Mouse (Mus musculus) forebrain, embryonic 16.5 days (tissue): Measurements from ENCODE around the gene 4933428G20Rik. TPM values are rescaled to one million over a fixed set of nuclear protein-coding genes. Genes with fewer than 3 reads are reported as not detected.

Experiments
- ATAC-seq: fragments of 200-750 bp; cut with Nextera tagmentation; 2 replicates; pipeline ENCODE4 v1.8.0; 2017; ENCODE audit warnings: mild to moderate bottlenecking, moderate library complexity
- H3K27ac ChIP-seq: fragments of 300-500 bp; sonication (generic); 2 replicates; pipeline ENCODE4 v1.5.1; 2014; ENCODE audit warnings: low read length, control low read depth
- H3K27me3 ChIP-seq: fragments of 300-500 bp; sonication (generic); replicated peaks from 2 replicates; pipeline ENCODE4 v1.6.1; 2014; ENCODE audit warnings: low read length; ENCODE audit not compliant: control insufficient read depth, insufficient read depth
- H3K36me3 ChIP-seq: fragments of 300-500 bp; sonication (generic); 2 replicates; pipeline ENCODE4 v1.6.1; 2014; ENCODE audit not compliant: control insufficient read depth, insufficient read depth
- H3K4me1 ChIP-seq: fragments of 300-500 bp; sonication (generic); replicated peaks from 2 replicates; pipeline ENCODE4 v1.6.1; 2014; ENCODE audit warnings: low read length; ENCODE audit not compliant: control insufficient read depth, insufficient read depth
- H3K4me2 ChIP-seq: fragments of 300-500 bp; sonication (generic); 2 replicates; pipeline ENCODE4 v1.6.1; 2014; ENCODE audit warnings: mild to moderate bottlenecking, low read length, control low read depth
- H3K4me3 ChIP-seq: fragments of 300-500 bp; sonication (generic); replicated peaks from 2 replicates; pipeline ENCODE4 v1.5.1; 2014; ENCODE audit warnings: mild to moderate bottlenecking, low read length, control low read depth
- H3K9ac ChIP-seq: fragments of 300-500 bp; sonication (generic); replicated peaks from 2 replicates; pipeline ENCODE4 v1.6.1; 2014; ENCODE audit warnings: low read depth, low read length, control low read depth
- H3K9me3 ChIP-seq: fragments of 300-500 bp; sonication (generic); 2 replicates; pipeline ENCODE4 v1.6.1; 2016; ENCODE audit warnings: low read length; ENCODE audit not compliant: control insufficient read depth
- WGBS: fragments of 180-500 bp; shearing (Covaris S2); extraction: QIAGEN DNeasy Blood & Tissue Kit; methylation state at CpG from one replicate; pipeline ENCODE4 v1.1.7; 2014; 5-methylcytosine and 5-hydroxymethylcytosine counted together
- polyA plus RNA-seq: library from polyadenylated mRNA; unstranded; fragments of >200 nt; fragmentation: Nextera tagmentation; extraction: Ambion mirVana; gene quantifications from 2 replicates; pipeline ENCODE4 v1.2.1, GENCODE M21; 2015

4933428G20Rik gene
- polyA plus RNA-seq, 1 experiment from 2014 or later = 1.2 TPM

DNA sequence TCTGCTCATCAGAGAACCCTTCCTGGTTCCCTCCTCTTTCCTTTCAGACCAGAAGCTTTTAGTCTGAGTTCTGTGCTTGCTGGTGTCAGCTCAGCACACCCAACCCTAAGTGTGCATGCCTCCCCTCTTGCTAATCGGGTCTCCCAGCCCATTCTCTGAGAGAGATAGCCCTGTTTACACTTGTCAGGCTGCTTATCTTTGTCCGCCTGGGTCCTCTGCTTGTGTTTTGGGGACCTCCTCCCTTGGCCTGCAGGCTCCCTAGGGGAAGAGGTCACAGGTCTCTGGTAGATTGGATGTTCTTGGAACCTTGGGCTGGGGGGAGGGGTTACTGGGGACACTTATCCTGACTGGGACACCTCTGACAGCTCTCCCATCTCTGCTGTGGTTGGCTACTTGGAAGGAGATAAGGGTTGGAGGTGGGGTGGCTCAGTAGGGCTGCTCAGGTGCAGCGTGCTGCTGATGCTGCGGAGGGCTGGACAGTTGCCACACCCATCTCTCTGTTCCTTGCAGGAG is 54.1 kb downstream of the 4933428G20Rik start:
- ATAC-seq = no peak
- Histone ChIP-seq H3K36me3 (no peaks in the 10 kb centered on the region), H3K27ac (no peak overlapping the region), H3K27me3 (peaks cover under 1% of the 10 kb centered on the region; the same call in 1 of the 2 replicates), H3K4me1 (peaks cover 23% of the 10 kb centered on the region), H3K4me3 (no peak overlapping the region), H3K4me2 (no peak overlapping the region), H3K9ac (no peak overlapping the region), H3K9me3 (no peaks in the 10 kb centered on the region)
- 73% methylated on average over 4 of the region's 4 CpGs for WGBS

DNA sequence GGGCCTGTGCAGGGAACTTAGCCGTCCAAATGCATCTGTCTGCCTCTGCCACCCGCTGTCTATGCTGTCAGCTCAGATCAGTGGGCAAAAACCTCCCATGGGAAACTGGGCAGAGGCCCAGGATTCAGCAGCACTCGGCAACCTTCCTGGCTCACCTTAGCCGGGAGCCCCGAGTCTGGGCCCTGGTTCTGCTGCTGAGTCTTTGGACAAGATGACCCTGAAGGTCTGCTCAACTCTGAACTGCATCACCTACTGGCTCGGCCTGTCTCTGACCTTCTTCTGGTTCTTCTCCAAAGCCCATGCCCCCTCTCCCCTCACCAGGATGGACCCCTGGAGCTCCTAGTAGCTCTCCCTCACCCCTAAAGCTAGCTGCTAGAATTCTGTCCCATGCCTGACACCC is 54.5 kb downstream of the 4933428G20Rik start:
- WGBS = 76% methylated on average over 6 of the region's 6 CpGs
- Histone ChIP-seq H3K4me3 (no peak overlapping the region), H3K27ac (no peak overlapping the region), H3K27me3 (peaks cover 2% of the 10 kb centered on the region; the same call in 1 of the 2 replicates), H3K9me3 (no peaks in the 10 kb centered on the region), H3K9ac (no peak overlapping the region), H3K4me1 (peaks cover 24% of the 10 kb centered on the region), H3K36me3 (no peaks in the 10 kb centered on the region), H3K4me2 (no peak overlapping the region)
- ATAC-seq = no peak

DNA sequence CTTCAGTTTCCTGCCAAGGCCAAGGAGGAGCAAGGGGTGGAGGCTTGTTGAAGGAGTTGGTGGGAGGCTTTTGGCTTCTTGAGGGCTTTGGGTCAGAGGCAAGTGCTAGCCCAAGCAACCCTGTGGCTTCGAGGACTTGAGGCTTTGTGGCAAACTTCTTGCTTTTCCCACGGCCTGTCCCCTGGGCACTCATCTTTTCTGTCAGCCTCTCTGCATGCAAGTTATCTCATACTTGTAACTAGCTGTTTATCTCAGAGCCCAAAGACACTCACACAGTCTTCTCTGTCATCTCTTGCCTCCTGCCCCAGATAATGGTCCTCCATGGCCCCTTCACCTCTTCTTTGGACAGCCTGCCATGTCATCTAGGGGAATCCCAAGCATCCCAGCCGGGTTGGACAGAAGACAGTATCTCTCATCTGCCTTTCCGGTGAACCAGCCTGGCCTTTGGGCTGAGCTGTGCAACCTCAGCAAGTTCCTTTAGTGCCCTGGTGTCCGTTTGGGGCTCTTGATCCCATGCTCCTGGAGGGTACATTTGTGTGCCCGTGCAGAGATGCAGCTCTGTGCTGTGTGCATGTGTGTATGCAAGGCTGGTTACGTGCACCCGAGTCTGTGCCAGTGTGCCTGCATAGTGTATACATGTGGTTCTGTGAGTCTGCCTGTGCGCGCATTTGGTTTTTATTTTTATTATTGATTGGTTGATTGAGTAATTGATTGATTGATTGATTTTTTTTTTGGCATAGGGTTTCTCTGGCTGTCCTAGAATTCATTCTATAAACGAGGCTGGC is 57.1 kb downstream of the 4933428G20Rik start:
- Histone ChIP-seq H3K27me3 (peaks cover 12% of the 10 kb centered on the region), H3K36me3 (no peaks in the 10 kb centered on the region), H3K4me2 (no peak overlapping the region), H3K9ac (no peak overlapping the region), H3K4me1 (peaks cover 20% of the 10 kb centered on the region), H3K9me3 (no peaks in the 10 kb centered on the region), H3K27ac (no peak overlapping the region), H3K4me3 (no peak overlapping the region)
- no peak for ATAC-seq
- WGBS = 87% methylated on average over 11 of the region's 11 CpGs

DNA sequence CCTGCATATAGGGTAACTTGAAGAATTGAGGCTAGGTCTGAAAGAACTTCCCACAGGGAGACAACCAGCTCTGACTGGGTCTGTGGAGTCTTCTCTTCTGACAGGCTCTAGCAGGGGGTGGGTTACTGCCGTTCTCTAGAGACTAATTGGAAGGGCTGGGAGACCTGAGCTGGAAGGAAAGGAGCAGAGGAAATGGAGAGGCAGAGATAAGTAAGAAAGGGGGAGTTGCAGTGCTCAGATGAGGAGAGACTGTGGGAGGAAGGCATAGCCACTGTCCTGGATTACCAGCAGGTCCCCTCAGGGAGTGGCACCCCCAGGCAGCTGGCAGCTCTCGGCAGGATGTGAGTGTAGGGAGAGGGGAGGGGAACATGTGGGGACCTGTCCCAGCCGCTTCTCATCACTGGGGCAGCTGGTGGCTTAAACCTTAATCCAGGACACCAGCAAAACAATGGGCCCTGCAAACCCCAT is 58.4 kb downstream of the 4933428G20Rik start:
- no peak for ATAC-seq
- no peaks in the 10 kb centered on the region for H3K36me3 ChIP-seq
- H3K4me1 ChIP-seq = peaks cover 20% of the 10 kb centered on the region
- no peak overlapping the region for H3K27ac ChIP-seq
- H3K4me3 ChIP-seq = no peak overlapping the region
- H3K9ac ChIP-seq = no peak overlapping the region
- no peaks in the 10 kb centered on the region for H3K9me3 ChIP-seq
- H3K4me2 ChIP-seq = no peak overlapping the region
- peaks cover 12% of the 10 kb centered on the region for H3K27me3 ChIP-seq
- WGBS = 16% methylated on average over 3 of the region's 3 CpGs

DNA sequence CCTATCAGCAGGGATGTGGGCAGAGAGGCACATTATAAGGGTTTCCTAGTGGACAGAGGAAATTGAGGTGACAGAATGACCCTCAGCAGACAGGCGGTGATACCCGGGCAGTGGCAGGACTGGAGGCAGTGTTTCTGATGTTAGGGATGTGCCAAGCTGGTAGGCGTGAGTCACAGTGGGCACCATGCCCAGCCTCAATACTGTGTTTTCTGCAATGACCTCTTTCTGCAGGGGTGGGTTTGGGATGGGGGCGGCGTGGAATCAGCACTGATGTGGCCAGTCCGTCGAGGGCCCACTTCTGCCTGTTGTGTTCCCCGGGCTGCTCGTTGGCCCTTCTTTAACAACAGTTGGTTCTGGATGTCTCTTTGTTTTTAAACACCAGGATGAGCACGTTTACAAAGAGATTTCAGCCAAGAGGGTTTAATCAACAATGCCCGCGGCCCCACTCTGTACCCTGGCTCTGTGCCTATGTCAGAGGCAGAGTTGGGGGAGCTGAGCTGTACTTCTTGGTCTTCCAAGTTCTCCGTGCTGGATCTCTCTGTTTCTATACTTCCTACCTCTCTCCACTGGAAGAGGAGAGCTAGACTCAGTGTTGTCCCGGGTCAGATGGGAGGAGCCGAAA is 59.0 kb downstream of the 4933428G20Rik start:
- peaks cover 12% of the 10 kb centered on the region for H3K27me3 ChIP-seq
- peak overlapping the region; percentile 5; the same call in 1 of the 2 replicates for H3K4me2 ChIP-seq
- H3K36me3 ChIP-seq = no peaks in the 10 kb centered on the region
- H3K4me3 ChIP-seq = no peak overlapping the region
- peaks cover 20% of the 10 kb centered on the region for H3K4me1 ChIP-seq
- H3K9ac ChIP-seq = no peak overlapping the region
- no peak for ATAC-seq
- WGBS = 29% methylated on average over 15 of the region's 15 CpGs
- H3K9me3 ChIP-seq = no peaks in the 10 kb centered on the region
- no peak overlapping the region for H3K27ac ChIP-seq

Other genes starting within 250 kb of the 4933428G20Rik start
- 140 and 157 TPM in 2 replicates for gene Npepps, start 219.7 kb downstream of the 4933428G20Rik start, polyA plus RNA-seq
- gene Mrpl45, start 184.6 kb downstream of the 4933428G20Rik start, polyA plus RNA-seq = 40.2 and 42.0 TPM in 2 replicates
- gene Gpr179, start 148.3 kb downstream of the 4933428G20Rik start, polyA plus RNA-seq = 0.16 and 0.19 TPM in 2 replicates
- gene Socs7, start 137.8 kb downstream of the 4933428G20Rik start, polyA plus RNA-seq = 10.7 and 11.5 TPM in 2 replicates
- gene Arhgap23, start 84.8 kb downstream of the 4933428G20Rik start, polyA plus RNA-seq = 6.9 and 7.5 TPM in 2 replicates
- 7.0 and 9.9 TPM in 2 replicates for gene Srcin1, start 75.8 kb upstream of the 4933428G20Rik start, polyA plus RNA-seq
- 2.1 and 2.6 TPM in 2 replicates for gene Epop, start 129.4 kb upstream of the 4933428G20Rik start, polyA plus RNA-seq
- 4.2 and 5.1 TPM in 2 replicates for gene Mllt6, start 163.1 kb upstream of the 4933428G20Rik start, polyA plus RNA-seq
- 14.6 and 15.4 TPM in 2 replicates for gene Cisd3, start 185.5 kb upstream of the 4933428G20Rik start, polyA plus RNA-seq
- 14.8 and 19.8 TPM in 2 replicates for gene Pcgf2, start 200.2 kb upstream of the 4933428G20Rik start, polyA plus RNA-seq
- gene Psmb3, start 203.1 kb upstream of the 4933428G20Rik start, polyA plus RNA-seq = 403 and 431 TPM in 2 replicates
- 4.1 and 4.7 TPM in 2 replicates for gene Pip4k2b, start 244.4 kb upstream of the 4933428G20Rik start, polyA plus RNA-seq